Mouse (Mus musculus) CH12.LX (cell line): ENCODE measurements around the gene Pdcd1lg2. TPM values are rescaled to one million over a fixed set of nuclear protein-coding genes. Genes with fewer than 3 reads are reported as not detected.

Experiments
- DNase-seq: peaks from one replicate; pipeline ENCODE4 v3.0.0-alpha.2; 2013; ENCODE audit errors: extremely low read depth
- H3K27ac ChIP-seq: 2 replicates; pipeline ENCODE4 v1.5.1; 2012; ENCODE audit warnings: low read depth, mild to moderate bottlenecking, control low read depth, moderate library complexity; ENCODE audit not compliant: insufficient read depth
- H3K27me3 ChIP-seq: replicated peaks from 2 replicates; pipeline ENCODE3; 2012; ENCODE audit warnings: inconsistent platforms
- H3K36me3 ChIP-seq, 2 experiments: replicated peaks in 1 of 2; 2 replicates each; pipeline versions ENCODE3 to v1.6.1; 2012; ENCODE audit warnings: inconsistent platforms in 1 of 2, low read length in 1 of 2, mild to moderate bottlenecking in 1 of 2, mixed read lengths in 1 of 2, moderate library complexity in 1 of 2; ENCODE audit not compliant: control insufficient read depth in 1 of 2, insufficient read depth in 1 of 2
- H3K4me1 ChIP-seq, 2 experiments: 2 replicates each; pipeline ENCODE4 v1.6.1; 2012; ENCODE audit warnings: inconsistent platforms in 1 of 2, moderate library complexity in 1 of 2; ENCODE audit not compliant: insufficient read depth in 2 of 2, control insufficient read depth in 1 of 2
- H3K4me2 ChIP-seq: 2 replicates; pipeline ENCODE4 v1.6.1; 2012; ENCODE audit warnings: low read depth, mild to moderate bottlenecking, control low read depth; ENCODE audit not compliant: poor library complexity, insufficient read depth, severe bottlenecking
- H3K4me3 ChIP-seq, 3 experiments: fragments of 150-350 bp in 1 of 3; sonication (generic) in 1 of 3; replicated peaks in 1 of 3; 2 replicates each; pipeline versions ENCODE3 to v1.5.1; 2011 to 2012; ENCODE audit warnings: low read depth in 2 of 3, low read length in 2 of 3, mild to moderate bottlenecking in 2 of 3, moderate library complexity in 2 of 3, control low read depth in 1 of 3, improper control_type of control experiment in 1 of 3, inconsistent platforms in 1 of 3, mixed read lengths in 1 of 3; ENCODE audit not compliant: poor library complexity in 1 of 3
- H3K79me2 ChIP-seq: replicated peaks from 2 replicates; pipeline ENCODE4 v1.6.1; 2012; ENCODE audit warnings: mild to moderate bottlenecking, moderate library complexity; ENCODE audit not compliant: control insufficient read depth, poor library complexity, insufficient read depth, severe bottlenecking; ENCODE audit errors: extremely low read depth
- H3K9ac ChIP-seq: 2 replicates; pipeline ENCODE4 v1.6.1; 2012; ENCODE audit warnings: low read depth, mild to moderate bottlenecking, control low read depth, moderate library complexity; ENCODE audit not compliant: insufficient read depth
- H3K9me3 ChIP-seq: replicated peaks from 2 replicates; pipeline ENCODE3; 2012; ENCODE audit warnings: low read length, inconsistent platforms, mixed read lengths
- CHD2 ChIP-seq: IDR thresholded peaks from 2 replicates; pipeline ENCODE4 v1.6.1; 2011; ENCODE audit warnings: low read length, improper control_type of control experiment
- CTCF ChIP-seq, 2 experiments: IDR thresholded peaks in 1 of 2; conservative IDR thresholded peaks in 1 of 2; 2 replicates each; pipeline ENCODE4 v1.5.1; 2011 to 2012; ENCODE audit warnings: low read depth in 2 of 2, low read length in 2 of 2, improper control_type of control experiment in 1 of 2, inconsistent platforms in 1 of 2, mild to moderate bottlenecking in 1 of 2, moderate library complexity in 1 of 2
- ETS1 ChIP-seq: conservative IDR thresholded peaks from 2 replicates; pipeline ENCODE4 v1.6.1; 2012; ENCODE audit warnings: low read depth, mild to moderate bottlenecking, inconsistent platforms, low read length, improper control_type of control experiment, moderate library complexity
- GABPA ChIP-seq: IDR thresholded peaks from 2 replicates; pipeline ENCODE4 v1.6.1; 2012; ENCODE audit warnings: low read depth, low read length, improper control_type of control experiment, inconsistent platforms; ENCODE audit not compliant: insufficient replicate concordance
- HCFC1 ChIP-seq: IDR thresholded peaks from 2 replicates; pipeline ENCODE4 v1.6.1; 2012; ENCODE audit warnings: low read depth, mild to moderate bottlenecking, inconsistent platforms, low read length, improper control_type of control experiment
- IRF4 ChIP-seq: IDR thresholded peaks from 2 replicates; pipeline ENCODE4 v1.6.1; 2014; ENCODE audit warnings: low read depth, mild to moderate bottlenecking, inconsistent platforms, low read length, improper control_type of control experiment
- JUN ChIP-seq: IDR thresholded peaks from 2 replicates; pipeline ENCODE4 v1.6.1; 2011; ENCODE audit warnings: low read depth, mild to moderate bottlenecking, low read length, improper control_type of control experiment, moderate library complexity; ENCODE audit not compliant: insufficient read depth
- JUND ChIP-seq: conservative IDR thresholded peaks from 2 replicates; pipeline ENCODE4 v1.6.1; 2011; ENCODE audit warnings: low read depth, low read length, improper control_type of control experiment
- KAT2A ChIP-seq: IDR thresholded peaks from 2 replicates; pipeline ENCODE4 v1.6.1; 2012; ENCODE audit warnings: low read length, improper control_type of control experiment, inconsistent platforms; ENCODE audit not compliant: insufficient replicate concordance
- MAFK ChIP-seq: IDR thresholded peaks from 2 replicates; pipeline ENCODE4 v1.6.1; 2011; ENCODE audit warnings: low read length, improper control_type of control experiment; ENCODE audit not compliant: insufficient replicate concordance
- MAX ChIP-seq: IDR thresholded peaks from 2 replicates; pipeline ENCODE4 v1.6.1; 2011; ENCODE audit warnings: low read length, improper control_type of control experiment
- MEF2A ChIP-seq: IDR thresholded peaks from 2 replicates; pipeline ENCODE4 v1.6.1; 2014; ENCODE audit warnings: low read depth, mild to moderate bottlenecking, inconsistent platforms, low read length, improper control_type of control experiment, borderline replicate concordance
- MYC ChIP-seq: IDR thresholded peaks from 2 replicates; pipeline ENCODE4 v1.6.1; 2011; ENCODE audit warnings: low read depth, mild to moderate bottlenecking, improper control_type of control experiment, low read length
- NELFE ChIP-seq: IDR thresholded peaks from 2 replicates; pipeline ENCODE4 v1.6.1; 2011; ENCODE audit warnings: low read depth, low read length, improper control_type of control experiment
- NRF1 ChIP-seq: IDR thresholded peaks from 2 replicates; pipeline ENCODE4 v1.6.1; 2014; ENCODE audit warnings: low read depth, mild to moderate bottlenecking, inconsistent platforms, low read length, improper control_type of control experiment, moderate library complexity
- POLR2A ChIP-seq: IDR thresholded peaks from 2 replicates; pipeline ENCODE4 v1.6.1; 2011; ENCODE audit warnings: low read depth, mild to moderate bottlenecking, improper control_type of control experiment, low read length
- POLR2AphosphoS2 ChIP-seq: IDR thresholded peaks from 2 replicates; pipeline ENCODE4 v1.6.1; 2011; ENCODE audit warnings: low read depth, low read length, improper control_type of control experiment
- SIN3A ChIP-seq: IDR thresholded peaks from 2 replicates; pipeline ENCODE4 v1.6.1; 2012; ENCODE audit warnings: low read length, improper control_type of control experiment, inconsistent platforms
- TBP ChIP-seq: conservative IDR thresholded peaks from 2 replicates; pipeline ENCODE4 v1.6.1; 2011; ENCODE audit warnings: low read depth, low read length, improper control_type of control experiment
- USF1 ChIP-seq: IDR thresholded peaks from 2 replicates; pipeline ENCODE4 v1.6.1; 2014; ENCODE audit warnings: low read depth, mild to moderate bottlenecking, inconsistent platforms, low read length, improper control_type of control experiment
- USF2 ChIP-seq: conservative IDR thresholded peaks from 2 replicates; pipeline ENCODE4 v1.6.1; 2011; ENCODE audit warnings: low read depth, low read length, improper control_type of control experiment
- ZC3H11A ChIP-seq: IDR thresholded peaks from 2 replicates; pipeline ENCODE4 v1.6.1; 2012; ENCODE audit warnings: low read depth, mild to moderate bottlenecking, inconsistent platforms, low read length, improper control_type of control experiment
- ZKSCAN1 ChIP-seq: IDR thresholded peaks from 2 replicates; pipeline ENCODE4 v1.6.1; 2012; ENCODE audit warnings: low read depth, inconsistent platforms, low read length, improper control_type of control experiment, borderline replicate concordance
- ZMIZ1 ChIP-seq: IDR thresholded peaks from 2 replicates; pipeline ENCODE4 v1.6.1; 2012; ENCODE audit warnings: low read depth, mild to moderate bottlenecking, inconsistent platforms, low read length, improper control_type of control experiment
- dilution Hi-C: fragments of 300-500 bp; cut with MboI; formaldehyde crosslinking; loops from 2 replicates; pipeline ENCODE4 v1.14.3; 2020; ENCODE audit warnings: low sequenced_read_pairs; ENCODE audit not compliant: extremely low pct_unique_long_range_greater_than_20kb, extremely low pct_ligation_motif_present
- in situ Hi-C: fragments of 300-500 bp; cut with MboI; formaldehyde crosslinking; loops from 3 replicates; pipeline ENCODE4 v1.14.3; 2019; ENCODE audit warnings: low sequenced_read_pairs, low pct_ligation_motif_present, low pct_unique_long_range_greater_than_20kb, mixed read lengths
- polyA plus RNA-seq: library from polyadenylated mRNA; unstranded; fragments of >175 nt; gene quantifications from 2 replicates; pipeline ENCODE4 v1.2.1, GENCODE M21; 2012; ENCODE audit warnings: low read depth; ENCODE audit not compliant: insufficient read length
- total RNA-seq, 2 experiments: library from RNA; depleted of rRNA; stranded (reverse); fragments of 300-350 nt in 1 of 2; fragments of >200 nt in 1 of 2; gene quantifications; 2 replicates each; pipeline ENCODE4 v1.2.3; 2012 to 2014

The Pdcd1lg2 gene
- total and polyA plus RNA-seq, 3 experiments, result 1.4 to 5.5 (median 1.7) TPM

GRCm38 (mm10) chr19:29393333-29393732, 17.4 kb upstream of the Pdcd1lg2 start:
- Histone ChIP-seq H3K36me3 (peaks cover 2 to 3% of the 10 kb centered on the region in 2 experiments), H3K79me2 (no peaks in the 10 kb centered on the region), H3K27ac (no peak overlapping the region), H3K27me3 (no peaks in the 10 kb centered on the region), H3K9me3 (no peaks in the 10 kb centered on the region), H3K4me3 (no peak overlapping the region)
- dilution Hi-C loops, result no loop called here
- DNase-seq, result no peak
- TF ChIP-seq SIN3A (no peak), ETS1 (no peak)
- TF ChIP-seq, all 38 proteins: peak for 0
- H3K9ac ChIP-seq, result no peak overlapping the region
- in situ Hi-C loops, result no loop called here
- peaks cover 7 to 20% of the 10 kb centered on the region in 2 experiments for H3K4me1 ChIP-seq
- H3K4me2 ChIP-seq, result no peak overlapping the region

GRCm38 (mm10) chr19:29394721-29395120, 16.0 kb upstream of the Pdcd1lg2 start:
- Histone ChIP-seq H3K9me3 (no peaks in the 10 kb centered on the region), H3K4me2 (no peak overlapping the region), H3K27me3 (no peaks in the 10 kb centered on the region), H3K4me3 (no peak overlapping the region), H3K27ac (no peak overlapping the region), H3K9ac (no peak overlapping the region), H3K4me1 (peaks cover 7 to 20% of the 10 kb centered on the region in 2 experiments), H3K79me2 (no peaks in the 10 kb centered on the region), H3K36me3 (no peaks in the 10 kb centered on the region)
- TF ChIP-seq TBP (no peak), ZC3H11A (no peak), MEF2A (no peak), NRF1 (no peak), KAT2A (no peak), POLR2AphosphoS2 (no peak), ZKSCAN1 (no peak), CHD2 (no peak), JUN (no peak), HCFC1 (no peak), JUND (no peak), CTCF (conservative IDR thresholded peaks at IDR 0.05 in 1 of 2, IDR thresholded peaks at IDR 0.05 in 1 of 2; ENCODE audit: low read depth in 2 of 2, low read length in 2 of 2) (no peak), MAFK (no peak)
- dilution Hi-C loops (no loop called here), in situ Hi-C loops (no loop called here)
- no peak for DNase-seq

- Histone ChIP-seq H3K4me3 (no peak overlapping the region), H3K9ac (no peak overlapping the region), H3K36me3 (no peaks in the 10 kb centered on the region), H3K9me3 (peaks cover 4% of the 10 kb centered on the region), H3K4me1 (peaks cover 0 to 17% of the 10 kb centered on the region in 2 experiments; a peak in 2 of 4 replicates), H3K79me2 (no peaks in the 10 kb centered on the region), H3K27ac (no peak overlapping the region), H3K4me2 (no peak overlapping the region), H3K27me3 (no peaks in the 10 kb centered on the region)
- in situ Hi-C loops, result no loop called here
- dilution Hi-C loops, result no loop called here
- no peak for DNase-seq
- TF ChIP-seq GABPA, result no peak
- TF ChIP-seq SIN3A, result no peak
- TF ChIP-seq MYC, result no peak
- TF ChIP-seq USF1, result no peak
- no peak for TF ChIP-seq CHD2
- TF ChIP-seq ZC3H11A, result no peak
- no peak for TF ChIP-seq IRF4
- TF ChIP-seq TBP, result no peak
- no peak for TF ChIP-seq CTCF (conservative IDR thresholded peaks at IDR 0.05 in 1 of 2, IDR thresholded peaks at IDR 0.05 in 1 of 2; ENCODE audit: low read depth in 2 of 2, low read length in 2 of 2)
- no peak for TF ChIP-seq POLR2AphosphoS2
- no peak for TF ChIP-seq NRF1
- no peak for TF ChIP-seq MAX
- no peak for TF ChIP-seq ZMIZ1
- no peak for TF ChIP-seq ZKSCAN1
- no peak for TF ChIP-seq MEF2A
- TF ChIP-seq USF2, result no peak
- no peak for TF ChIP-seq NELFE
- TF ChIP-seq POLR2A, result no peak
- no peak for TF ChIP-seq JUND
- TF ChIP-seq HCFC1, result no peak
Observed at GRCm38 (mm10) chr19:29396353-29396752, 14.4 kb upstream of the Pdcd1lg2 start.
